Mouse (Mus musculus) G1E-ER4 (cell line): Measurements from ENCODE around the gene Hdac11. TPM values are rescaled to one million over a fixed set of nuclear protein-coding genes. Genes with fewer than 3 reads are reported as not detected.

Source experiments
- GATA1 ChIP-seq: IDR thresholded peaks from one replicate; pipeline ENCODE4 v1.8.0; 2012; ENCODE audit warnings: low read length, inconsistent platforms
- polyA plus RNA-seq: library from polyadenylated mRNA; stranded (reverse); fragments of >175 nt; gene quantifications from 2 replicates; pipeline ENCODE4 v1.2.3, GENCODE M21; 2012

Hdac11 gene
- polyA plus RNA-seq, 1 experiment = 1.1 TPM

DNA sequence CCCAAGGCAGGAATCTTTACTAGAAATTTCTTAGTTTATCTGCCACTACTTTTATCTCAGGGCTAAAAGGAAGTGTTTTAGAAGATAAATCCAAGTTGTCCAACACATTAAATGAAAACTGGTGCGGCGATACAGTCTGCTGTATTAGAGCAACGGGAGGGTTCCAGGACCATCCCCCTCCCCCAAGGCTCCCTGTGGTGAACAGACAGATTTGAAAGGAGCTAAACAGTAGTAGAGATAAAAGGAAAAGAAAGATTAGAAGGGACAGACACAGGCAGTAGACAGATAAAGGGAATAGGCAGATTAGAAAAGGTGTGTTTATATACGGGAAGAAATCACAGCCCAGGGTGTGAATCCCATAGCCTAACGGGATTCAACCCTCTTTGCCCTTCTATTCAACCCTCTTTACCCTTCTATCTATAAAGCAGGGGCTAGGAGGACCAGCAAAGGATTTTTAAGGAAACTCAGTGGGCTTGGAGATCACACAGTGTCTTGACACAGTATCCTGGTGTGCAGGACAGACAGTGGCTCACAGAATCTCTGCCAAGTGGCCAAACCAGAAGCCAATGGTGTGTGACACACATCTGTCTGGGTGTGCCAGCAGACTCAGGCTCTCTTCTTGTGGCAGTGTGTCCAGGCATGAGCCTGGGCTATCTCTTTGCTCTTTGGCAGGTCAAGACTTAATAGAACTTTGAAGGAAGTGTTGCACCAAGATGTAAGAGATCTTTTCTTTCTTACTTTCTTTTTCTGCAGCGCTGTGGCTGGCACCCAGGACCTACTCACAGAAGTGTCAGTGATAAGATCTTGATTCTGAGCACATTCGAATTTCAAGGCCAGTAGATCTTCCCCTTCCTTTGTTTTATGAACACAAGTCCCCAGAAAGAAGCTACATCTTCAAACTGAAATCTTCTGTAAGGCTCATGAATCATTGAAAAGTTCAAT lies 31.9 kb upstream of the Hdac11 start:
- TF ChIP-seq GATA1 = no peak

DNA sequence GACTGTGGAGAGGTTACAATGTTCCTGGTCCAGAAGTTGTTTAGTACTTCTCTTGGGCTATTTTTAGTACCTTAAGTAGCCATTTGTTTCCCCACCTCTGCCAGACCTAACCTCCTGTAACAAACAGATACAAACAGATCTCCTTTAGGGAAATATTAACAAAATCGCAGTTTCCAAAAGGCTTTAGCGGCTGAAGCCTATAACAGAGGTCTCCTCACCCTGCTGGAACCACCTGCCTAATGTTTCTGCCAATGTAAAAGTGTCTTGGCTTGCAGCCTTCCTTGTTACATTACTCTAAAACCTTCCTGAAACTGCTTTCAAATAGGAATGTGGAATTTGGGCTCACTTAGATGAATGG lies 31.3 kb upstream of the Hdac11 start:
- TF ChIP-seq GATA1 = no peak

DNA sequence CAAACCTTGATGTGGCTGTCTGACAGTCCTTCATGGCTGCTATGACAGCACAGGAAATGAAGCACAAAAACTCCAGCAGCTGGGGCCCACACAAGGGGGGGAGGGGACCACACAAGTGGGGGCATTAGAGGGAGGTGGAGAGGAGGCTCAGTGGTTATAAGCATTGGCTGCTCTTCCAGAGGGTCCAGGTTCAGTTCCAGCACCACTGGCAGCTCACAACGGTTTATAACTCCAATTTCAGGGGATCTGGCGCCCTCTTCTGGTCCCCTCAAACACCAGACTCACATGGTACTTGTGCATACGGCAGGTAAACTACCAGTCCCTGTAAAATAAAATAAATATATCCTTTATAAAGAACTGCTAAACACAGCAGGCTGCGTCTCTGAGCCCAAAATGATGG lies 27.5 kb upstream of the Hdac11 start:
- no peak for TF ChIP-seq GATA1

DNA sequence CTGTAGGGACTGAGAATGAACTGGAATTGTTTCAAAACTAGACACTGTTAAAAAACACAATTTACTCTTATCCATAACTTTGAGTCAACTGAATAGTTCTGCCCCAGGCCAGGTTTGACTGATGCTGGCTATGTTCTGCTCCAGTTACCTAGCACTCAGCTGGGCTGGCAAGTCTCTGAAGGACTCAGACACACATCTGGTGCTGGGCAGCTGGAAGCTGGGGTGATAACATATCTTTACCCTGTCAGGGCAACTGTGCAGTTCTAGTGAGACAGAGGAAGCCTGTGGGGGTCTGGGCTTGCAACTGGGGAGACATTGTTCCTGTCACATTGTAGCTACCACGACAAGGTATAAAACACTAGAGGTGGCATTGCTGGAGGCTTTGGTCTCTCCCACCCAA lies 25.6 kb upstream of the Hdac11 start:
- no peak for TF ChIP-seq GATA1

DNA sequence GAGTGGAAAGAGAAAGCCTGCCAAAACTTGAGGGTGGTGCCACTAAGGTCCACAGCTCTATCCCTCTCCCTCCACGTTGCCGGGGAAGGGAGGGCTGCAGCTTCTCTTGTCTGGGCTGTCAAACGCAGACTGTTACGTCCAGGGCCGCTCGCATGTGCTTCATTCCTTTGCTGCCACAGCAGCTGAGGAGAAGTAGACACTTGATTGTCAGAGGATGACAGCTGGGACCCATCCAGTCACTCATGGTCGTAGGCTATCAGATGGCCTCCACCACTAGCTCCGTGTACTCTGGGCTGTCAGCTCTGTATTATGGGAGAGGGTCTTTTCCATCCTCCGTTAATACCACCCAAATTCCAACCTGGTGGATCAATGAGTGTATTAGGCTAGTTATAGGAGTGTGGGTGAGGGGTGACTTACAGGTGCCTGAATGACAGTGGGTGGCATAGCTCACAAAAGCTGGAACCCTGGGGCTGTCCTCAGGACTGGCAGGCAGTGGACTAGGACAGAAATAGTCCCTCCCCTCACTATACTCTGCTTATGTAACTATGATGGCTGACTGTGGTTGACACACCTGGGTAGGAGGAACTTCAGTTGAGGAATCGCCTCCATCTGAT lies 19.0 kb upstream of the Hdac11 start:
- TF ChIP-seq GATA1 = no peak

DNA sequence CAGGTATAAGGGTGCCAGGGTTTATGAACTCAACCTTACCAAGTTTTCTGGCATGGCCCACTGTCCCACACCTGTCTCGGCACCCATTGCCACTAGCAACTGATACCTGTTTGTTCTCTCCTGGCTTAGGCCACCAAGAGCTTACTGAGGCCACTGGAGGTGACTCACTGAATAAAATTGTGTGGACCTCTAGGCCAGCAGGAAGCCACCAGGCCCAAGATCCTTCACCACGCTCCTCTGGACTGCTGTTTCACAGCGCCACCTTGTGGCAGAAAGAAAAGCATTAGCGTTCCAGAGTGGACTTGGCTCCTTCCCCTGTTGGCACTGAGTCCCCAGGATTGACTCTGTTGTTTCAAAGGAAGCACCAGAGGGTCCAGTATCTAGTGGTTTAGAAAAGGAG lies 16.6 kb upstream of the Hdac11 start:
- TF ChIP-seq GATA1 = no peak

DNA sequence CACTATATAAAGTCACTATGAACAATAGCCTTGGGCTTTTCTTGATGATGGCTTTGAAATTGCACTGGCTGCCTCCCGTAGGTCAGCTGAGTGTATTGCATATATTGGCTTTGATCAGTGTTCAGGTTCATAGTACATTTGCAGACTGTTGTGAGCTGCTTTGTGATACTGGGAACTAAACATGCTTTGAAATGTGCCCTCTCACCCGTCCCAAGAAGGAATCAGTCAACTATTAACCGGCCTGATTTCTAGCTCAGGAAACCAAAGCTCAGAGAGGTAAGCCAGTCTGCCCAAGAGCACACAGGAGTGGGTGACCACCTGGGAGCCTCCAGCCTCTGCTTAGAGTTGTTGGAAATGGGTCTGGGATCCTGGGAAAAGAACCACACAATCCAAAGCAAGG lies 11.4 kb upstream of the Hdac11 start:
- TF ChIP-seq GATA1 = no peak

DNA sequence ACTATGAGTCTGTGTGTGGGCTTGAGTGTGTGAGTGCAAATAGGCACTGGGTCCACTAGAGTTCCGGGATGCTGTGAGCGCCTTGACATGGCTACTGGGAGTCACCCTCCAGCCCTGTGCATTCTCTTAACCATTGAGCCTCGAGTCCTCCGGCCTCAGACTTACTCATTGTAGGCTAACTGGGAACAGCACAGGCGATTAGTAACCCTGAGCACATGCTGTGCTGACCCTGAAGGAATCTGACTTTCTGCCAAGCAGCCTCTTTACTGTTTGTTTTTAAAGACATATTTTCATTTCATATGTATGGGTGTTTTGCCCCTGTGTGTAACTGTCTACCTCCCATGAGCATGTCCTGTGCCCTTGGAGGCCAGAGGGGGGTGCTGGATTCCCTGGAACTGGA lies 10.9 kb upstream of the Hdac11 start:
- TF ChIP-seq GATA1 = no peak

DNA sequence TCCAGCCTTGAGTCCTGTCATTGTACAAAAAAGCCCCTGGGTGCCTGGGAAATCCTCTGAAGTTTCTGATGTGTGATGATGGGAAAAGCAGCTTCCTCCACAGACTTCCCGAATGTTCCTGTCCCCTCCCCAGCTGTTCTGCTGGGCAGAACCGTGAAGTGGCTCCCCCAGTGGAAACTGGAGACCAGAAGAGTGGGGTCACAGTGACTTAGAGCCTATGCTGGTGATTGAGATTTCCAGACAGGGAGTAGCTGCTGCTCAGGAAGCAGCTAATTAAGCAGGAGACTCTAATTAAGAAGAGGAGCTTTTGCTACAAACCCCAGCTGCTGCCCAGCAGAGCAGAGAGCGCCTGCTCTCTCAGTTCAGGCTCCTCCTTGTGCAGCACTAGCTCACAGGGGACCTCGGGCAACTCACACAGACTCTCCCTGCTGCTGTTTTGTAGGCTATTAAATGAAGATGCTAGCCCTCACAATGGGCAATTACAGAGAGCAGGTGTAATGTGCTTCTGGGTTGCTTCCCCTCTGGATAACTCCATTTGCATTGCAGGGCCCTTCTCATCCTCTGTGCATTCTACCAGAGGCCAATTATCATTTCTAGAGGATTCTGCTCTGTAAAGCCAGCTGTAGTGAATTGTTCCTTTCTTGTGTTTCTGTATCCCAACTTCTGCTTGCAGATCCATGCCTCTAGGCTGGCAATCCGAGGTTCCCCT lies 9.9 kb upstream of the Hdac11 start:
- TF ChIP-seq GATA1 = no peak

DNA sequence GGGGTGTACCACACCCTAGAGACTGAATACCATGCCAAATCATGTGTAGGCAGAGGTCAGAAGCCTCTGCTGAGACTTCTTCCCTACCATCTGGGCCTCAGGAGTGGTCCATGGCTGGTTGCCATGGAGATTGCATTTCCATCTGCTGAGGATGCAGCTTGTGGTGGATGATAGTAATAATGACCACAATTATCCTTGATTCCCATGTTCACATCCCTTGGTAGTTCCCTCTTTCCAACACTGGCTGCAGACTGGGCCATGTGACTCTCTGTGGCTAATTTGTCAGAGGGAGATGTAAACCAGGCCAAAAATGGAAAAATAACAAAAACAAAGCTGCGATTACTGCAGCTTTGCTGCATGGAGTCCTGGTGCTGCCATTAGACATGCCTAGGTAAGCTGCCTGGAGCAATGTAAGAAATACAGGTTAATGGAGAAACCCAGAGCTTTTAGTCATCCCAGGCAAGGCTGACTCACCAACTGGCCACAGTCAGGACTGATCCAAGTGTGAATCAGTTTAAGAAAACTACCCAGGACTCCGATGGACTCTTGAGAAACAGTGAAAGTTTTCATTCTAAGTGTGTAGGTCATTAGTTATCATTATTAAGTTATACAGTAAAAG lies 9.2 kb upstream of the Hdac11 start:
- no peak for TF ChIP-seq GATA1

DNA sequence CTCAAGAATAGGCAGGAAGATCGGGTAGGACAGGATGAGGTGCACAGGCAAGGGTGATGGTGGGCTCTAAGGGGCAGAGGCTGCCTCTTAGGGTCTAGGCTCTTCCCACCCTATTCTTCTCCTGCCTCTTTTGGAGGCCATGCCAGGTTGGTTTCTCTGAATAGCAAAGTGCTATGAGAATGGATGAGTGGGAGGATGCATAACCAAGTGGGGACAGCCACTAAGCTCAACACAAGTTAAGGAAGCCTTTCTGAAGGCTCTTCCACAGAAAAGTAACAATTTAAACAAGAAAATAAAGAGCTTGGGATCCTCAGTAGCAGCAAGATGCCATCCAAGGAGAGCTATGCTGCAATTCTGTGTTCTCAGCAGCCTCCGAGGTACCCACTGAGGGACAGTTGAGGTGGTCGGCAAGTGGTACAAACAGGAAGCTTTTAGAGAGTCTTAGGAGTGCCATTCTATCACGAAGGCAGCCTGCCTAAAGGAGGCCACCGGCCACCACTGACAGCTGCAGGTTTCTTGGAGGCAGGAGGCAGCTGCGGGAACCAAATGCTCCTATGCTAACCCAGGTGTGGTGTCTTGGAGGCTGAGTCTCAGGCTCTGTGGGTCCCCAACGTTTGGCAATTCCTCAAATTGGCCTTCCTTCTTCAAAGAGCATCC lies 3.4 kb upstream of the Hdac11 start:
- no peak for TF ChIP-seq GATA1

DNA sequence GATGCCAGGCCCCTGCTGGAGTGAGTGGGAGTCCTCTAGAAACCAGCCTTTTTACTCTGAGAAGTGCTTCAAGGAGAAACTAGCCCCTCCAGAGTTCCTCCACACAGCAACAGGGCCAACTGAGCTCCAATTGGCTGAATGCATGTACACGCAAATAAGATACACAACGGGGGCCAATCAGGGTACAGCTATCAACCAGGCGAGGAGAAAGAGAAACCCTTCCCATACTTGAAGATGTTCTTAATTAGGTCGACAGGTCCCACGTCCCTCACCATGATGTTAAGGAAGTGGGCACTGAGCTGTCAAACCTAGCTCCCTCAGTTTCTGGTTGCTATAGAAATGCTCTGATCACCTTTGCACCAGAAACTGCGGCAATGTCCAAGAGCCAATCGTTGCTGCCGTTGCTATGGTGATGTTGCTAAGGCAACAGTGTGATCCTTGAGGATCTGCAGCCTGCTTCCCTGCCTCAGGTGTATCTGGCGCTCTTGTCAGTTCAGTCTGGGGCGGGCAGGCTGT lies 2.9 kb upstream of the Hdac11 start:
- TF ChIP-seq GATA1 = no peak

DNA sequence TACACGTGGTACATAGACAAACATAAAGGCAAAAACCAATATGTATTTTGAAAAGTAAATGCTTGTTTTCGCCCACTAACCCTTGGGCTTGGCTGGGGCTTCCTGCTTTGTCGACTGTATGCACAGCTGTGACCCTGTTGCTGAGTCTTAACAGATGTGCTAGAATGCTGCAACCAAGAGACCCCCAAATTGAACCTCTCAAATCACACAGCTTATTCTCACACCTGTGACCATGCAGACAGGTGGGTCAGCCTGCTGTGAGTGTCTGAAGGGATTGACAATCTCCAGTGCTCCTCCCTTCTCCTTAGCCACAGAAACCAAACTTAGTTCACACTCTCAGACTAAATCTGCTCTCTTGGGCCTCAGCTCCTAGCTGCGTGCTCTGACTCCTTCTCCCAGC lies 1.8 kb upstream of the Hdac11 start:
- no peak for TF ChIP-seq GATA1

DNA sequence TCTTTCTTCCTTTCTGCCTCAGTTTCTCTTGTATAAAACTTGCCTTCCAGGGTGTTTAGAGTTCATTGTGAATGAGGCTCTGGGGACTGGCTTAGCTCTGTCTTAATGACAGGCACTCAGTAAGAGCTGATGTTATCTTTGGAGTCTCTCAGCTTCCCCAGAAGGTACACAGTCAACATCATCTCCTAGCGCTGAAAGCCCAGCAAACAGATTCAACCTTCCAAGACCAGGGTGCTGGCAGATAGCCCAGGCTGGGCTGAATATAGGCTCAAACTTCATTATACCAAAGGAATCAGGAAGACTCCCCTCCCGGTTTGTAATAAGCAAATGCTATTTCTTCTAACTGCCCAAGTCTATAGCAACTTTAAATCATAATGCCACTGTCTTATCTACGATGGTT lies 1.2 kb upstream of the Hdac11 start:
- no peak for TF ChIP-seq GATA1

DNA sequence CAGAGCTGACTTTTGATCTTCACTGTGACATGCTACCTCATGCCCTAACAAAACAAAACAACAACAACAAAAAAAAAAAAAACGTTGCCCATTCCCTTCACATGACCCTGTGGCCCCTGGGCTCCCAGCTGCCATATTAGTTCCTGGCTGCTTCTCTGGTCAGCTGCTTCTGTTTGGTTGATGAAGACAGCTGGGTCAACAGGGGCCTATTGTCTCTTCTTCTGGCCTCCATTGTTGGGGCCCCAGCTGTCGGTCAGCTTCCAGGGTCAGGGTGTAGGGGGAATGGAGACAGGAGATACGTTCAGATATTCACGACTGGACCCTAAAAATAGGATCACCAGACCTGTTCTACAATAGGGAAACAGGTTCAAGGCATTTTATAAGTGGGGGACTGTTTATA lies 403 bp upstream of the Hdac11 start:
- no peak for TF ChIP-seq GATA1
